8 mouse cellular contexts compared by ENCODE assay signal in genomic region chr2:30106364-30106763, GRCm38 (mm10). TPM values are rescaled to one million over a fixed set of nuclear protein-coding genes. Genes with fewer than 3 reads are reported as not detected.
DNase-seq lines count a peak whose midpoint lies in the region; ATAC-seq lines count a peak whose summit lies in the region.

No protein-coding gene starts in this region.

- H3K9ac ChIP-seq in lung, embryonic 16.5 days (ENCODE audit: low read length): no peak overlapping the region

- H3K27me3 ChIP-seq in lung, embryonic 16.5 days (ENCODE audit: control insufficient read depth, insufficient read depth, low read depth, low read length): no peaks in the 10 kb centered on the region

- intact Hi-C loops in left cerebral cortex, postnatal 14 days (cut with DNase I): no loop called here
- intact Hi-C loops in left cerebral cortex, postnatal 36 days (cut with DNase I): no loop called here

- peak; percentile 71 to 77 for DNase-seq in cerebellum, postnatal 25 days
- DNase-seq in cerebellum, adult 9-10 months: no peak
- peak; percentile 61 for DNase-seq in left cerebral cortex, postnatal 14 days (ENCODE audit: low spot score in 2 of 2)
- DNase-seq in left cerebral cortex, postnatal 36 days (ENCODE audit: low spot score in 2 of 2): no peak
- DNase-seq in R1 (ENCODE audit: low read depth, low spot score): peak; percentile 73
- DNase-seq in thymus, postnatal 0 days (ENCODE audit: low spot score): peak; percentile 70

- H3K9me3 ChIP-seq in lung, embryonic 16.5 days (ENCODE audit: control insufficient read depth, low read length): no peaks in the 10 kb centered on the region

- peak; percentile 73 for ATAC-seq in erythroblast, adult 5-6 weeks (replicated peaks; ENCODE audit: low FRiP score, poor library complexity, severe bottlenecking)
- ATAC-seq in lung, embryonic 16.5 days (ENCODE audit: low read depth): 0 out of 2 replicates have a peak, but pooled peaks have one; percentile 22

- H3K4me1 ChIP-seq in lung, embryonic 16.5 days (replicated peaks; ENCODE audit: control insufficient read depth, insufficient read depth, low read length): no peaks in the 10 kb centered on the region

- no peak overlapping the region for H3K27ac ChIP-seq in lung, embryonic 16.5 days (ENCODE audit: low read length)

- peaks cover 35% of the 10 kb centered on the region for H3K36me3 ChIP-seq in lung, embryonic 16.5 days (ENCODE audit: control insufficient read depth, insufficient read depth, low read length)

- no peak overlapping the region for H3K4me2 ChIP-seq in lung, embryonic 16.5 days (ENCODE audit: low read depth, low read length)

- H3K4me3 ChIP-seq in lung, embryonic 16.5 days (ENCODE audit: low read length): no peak overlapping the region

RNA-seq across cellular contexts. Expression of gene Zdhhc12, which starts 12.9 kb away (rescaled TPM):
- 10 to 100 TPM; 13.0 to 14.1 TPM for total RNA-seq in left cerebral cortex, postnatal 14 days (2021)
- 1 to 10 TPM; 7.2 to 8.6 TPM for total RNA-seq in left cerebral cortex, postnatal 36 days (2021)
- total RNA-seq in erythroblast, adult 5-6 weeks (2015; ENCODE audit: low replicate concordance): 7.9 TPM in 1 of 2 replicates, not detected in the other
- 0.85 and 2.9 TPM in 2 replicates for total RNA-seq in erythroblast, adult 5-6 weeks (2017; ENCODE audit: low replicate concordance)
- polyA plus RNA-seq in lung, embryonic 16.5 days (2015; fragmentation: Nextera tagmentation; extraction: Ambion mirVana): 32.0 and 33.5 TPM in 2 replicates
- 28.8 and 29.5 TPM in 2 replicates for polyA plus RNA-seq in thymus, postnatal 0 days (2015; fragmentation: Nextera tagmentation; extraction: Ambion mirVana)

RNA-seq across cellular contexts. Expression of gene Zer1, which starts 18.0 kb away (rescaled TPM):
- total RNA-seq in left cerebral cortex, postnatal 14 days (2021): 100 to 1,000 TPM; 135 to 139 TPM
- total RNA-seq in left cerebral cortex, postnatal 36 days (2021): 100 to 1,000 TPM; 154 to 161 TPM
- total RNA-seq in erythroblast, adult 5-6 weeks (2015; ENCODE audit: low replicate concordance): 10.2 and 10.4 TPM in 2 replicates
- total RNA-seq in erythroblast, adult 5-6 weeks (2017; ENCODE audit: low replicate concordance): 12.8 and 17.0 TPM in 2 replicates
- 6.1 and 7.8 TPM in 2 replicates for polyA plus RNA-seq in lung, embryonic 16.5 days (2015; fragmentation: Nextera tagmentation; extraction: Ambion mirVana)
- 5.6 and 9.6 TPM in 2 replicates for polyA plus RNA-seq in thymus, postnatal 0 days (2015; fragmentation: Nextera tagmentation; extraction: Ambion mirVana)

RNA-seq across cellular contexts. Expression of gene Tbc1d13, which starts 27.2 kb away (rescaled TPM):
- total RNA-seq in left cerebral cortex, postnatal 14 days (2021): 10 to 100 TPM; 65.2 to 69.1 TPM
- 10 to 100 TPM; 48.0 to 63.9 TPM for total RNA-seq in left cerebral cortex, postnatal 36 days (2021)
- total RNA-seq in erythroblast, adult 5-6 weeks (2015; ENCODE audit: low replicate concordance): 20.0 and 20.3 TPM in 2 replicates
- total RNA-seq in erythroblast, adult 5-6 weeks (2017; ENCODE audit: low replicate concordance): 8.6 and 9.9 TPM in 2 replicates
- 5.2 and 5.7 TPM in 2 replicates for polyA plus RNA-seq in lung, embryonic 16.5 days (2015; fragmentation: Nextera tagmentation; extraction: Ambion mirVana)
- polyA plus RNA-seq in thymus, postnatal 0 days (2015; fragmentation: Nextera tagmentation; extraction: Ambion mirVana): 4.9 and 5.7 TPM in 2 replicates

RNA-seq across cellular contexts. Expression of gene Pkn3, which starts 28.9 kb away (rescaled TPM):
- 1 to 10 TPM; 1.8 to 2.2 TPM for total RNA-seq in left cerebral cortex, postnatal 14 days (2021)
- total RNA-seq in left cerebral cortex, postnatal 36 days (2021): 1 to 10 TPM; 1.1 to 2.9 TPM
- total RNA-seq in erythroblast, adult 5-6 weeks (2015; ENCODE audit: low replicate concordance): 0.63 and 13.3 TPM in 2 replicates
- total RNA-seq in erythroblast, adult 5-6 weeks (2017; ENCODE audit: low replicate concordance): 0.68 and 3.3 TPM in 2 replicates
- polyA plus RNA-seq in lung, embryonic 16.5 days (2015; fragmentation: Nextera tagmentation; extraction: Ambion mirVana): 14.2 and 16.7 TPM in 2 replicates
- 3.5 and 3.7 TPM in 2 replicates for polyA plus RNA-seq in thymus, postnatal 0 days (2015; fragmentation: Nextera tagmentation; extraction: Ambion mirVana)

RNA-seq across cellular contexts. Expression of gene Set, which starts 49.2 kb away (rescaled TPM):
- total RNA-seq in left cerebral cortex, postnatal 14 days (2021): 100 to 1,000 TPM; 171 to 193 TPM
- total RNA-seq in left cerebral cortex, postnatal 36 days (2021): 100 to 1,000 TPM; 180 to 185 TPM
- 50.0 and 56.0 TPM in 2 replicates for total RNA-seq in erythroblast, adult 5-6 weeks (2015; ENCODE audit: low replicate concordance)
- total RNA-seq in erythroblast, adult 5-6 weeks (2017; ENCODE audit: low replicate concordance): 143 and 233 TPM in 2 replicates
- polyA plus RNA-seq in lung, embryonic 16.5 days (2015; fragmentation: Nextera tagmentation; extraction: Ambion mirVana): 350 and 369 TPM in 2 replicates
- 418 and 429 TPM in 2 replicates for polyA plus RNA-seq in thymus, postnatal 0 days (2015; fragmentation: Nextera tagmentation; extraction: Ambion mirVana)

Comparison
In these comparisons a context has a peak if more than half of its experiments do, and no peak if none do; other contexts are left out.
1. DNase-seq: peak in cerebellum, postnatal 25 days (2 of 2), left cerebral cortex, postnatal 14 days (2 of 2), R1 (single experiment) and thymus, postnatal 0 days (single experiment); none in cerebellum, adult 9-10 months (single experiment) and left cerebral cortex, postnatal 36 days (0 of 2).
2. RNA of gene Zer1, which starts 18.0 kb away (total RNA-seq): 154 to 161 TPM in left cerebral cortex, postnatal 36 days and 135 to 139 TPM in left cerebral cortex, postnatal 14 days; 10.2 to 17.0 TPM in erythroblast, adult 5-6 weeks; every median in the first group is over 4 times any median in the second.